Mouse (Mus musculus) MEL (cell line): ENCODE results near the gene Cirbp. TPM values are rescaled to one million over a fixed set of nuclear protein-coding genes. Genes with fewer than 3 reads are reported as not detected.

Experiments
- DNase-seq: peaks from one replicate; pipeline ENCODE4 v3.0.0; 2011; ENCODE audit warnings: low read depth, low spot score
- H3K27ac ChIP-seq: 2 replicates; pipeline ENCODE4 v1.5.1; 2012; ENCODE audit warnings: low read depth, mild to moderate bottlenecking, control low read depth, low read length, moderate library complexity; ENCODE audit not compliant: control insufficient read depth
- H3K27me3 ChIP-seq, 2 experiments: fragments of 150-350 bp in 1 of 2; sonication (generic) in 1 of 2; 2 replicates each; pipeline ENCODE4 v1.6.1; 2012; ENCODE audit warnings: low read length in 2 of 2, mild to moderate bottlenecking in 2 of 2, improper control_type of control experiment in 1 of 2, moderate library complexity in 1 of 2; ENCODE audit not compliant: insufficient read depth in 2 of 2, control insufficient read depth in 1 of 2
- H3K36me3 ChIP-seq, 2 experiments: 2 replicates each; pipeline ENCODE4 v1.6.1; 2012 to 2014; ENCODE audit warnings: low read length in 2 of 2, improper control_type of control experiment in 1 of 2, inconsistent platforms in 1 of 2, mild to moderate bottlenecking in 1 of 2; ENCODE audit not compliant: insufficient read depth in 2 of 2, control insufficient read depth in 1 of 2
- H3K4me1 ChIP-seq, 2 experiments: fragments of 150-350 bp in 1 of 2; sonication (generic) in 1 of 2; 2 replicates each; pipeline ENCODE4 v1.6.1; 2012; ENCODE audit warnings: low read length in 2 of 2, improper control_type of control experiment in 1 of 2, mild to moderate bottlenecking in 1 of 2; ENCODE audit not compliant: insufficient read depth in 2 of 2, control insufficient read depth in 1 of 2
- H3K4me3 ChIP-seq, 2 experiments: fragments of 150-350 bp in 1 of 2; sonication (generic) in 1 of 2; 2 replicates each; pipeline ENCODE4 v1.5.1; 2012; ENCODE audit warnings: low read depth in 2 of 2, low read length in 2 of 2, mild to moderate bottlenecking in 2 of 2, moderate library complexity in 2 of 2, control low read depth in 1 of 2, improper control_type of control experiment in 1 of 2; ENCODE audit not compliant: control insufficient read depth in 1 of 2, insufficient read depth in 1 of 2
- H3K79me2 ChIP-seq: 2 replicates; pipeline ENCODE4 v1.6.1; 2012; ENCODE audit warnings: mild to moderate bottlenecking, low read length, moderate library complexity; ENCODE audit not compliant: control insufficient read depth, poor library complexity, insufficient read depth
- H3K9ac ChIP-seq: 2 replicates; pipeline ENCODE4 v1.6.1; 2012; ENCODE audit warnings: low read depth, mild to moderate bottlenecking, control low read depth, low read length, moderate library complexity; ENCODE audit not compliant: control insufficient read depth, poor library complexity, severe bottlenecking
- H3K9me3 ChIP-seq: fragments of 150-350 bp; sonication (generic); replicated peaks from 2 replicates; pipeline ENCODE4 v1.6.1; 2012; ENCODE audit warnings: mild to moderate bottlenecking, low read length, improper control_type of control experiment, moderate library complexity; ENCODE audit not compliant: insufficient read depth
- BHLHE40 ChIP-seq: IDR thresholded peaks from 2 replicates; pipeline ENCODE4 v1.6.1; 2012; ENCODE audit warnings: low read depth, mild to moderate bottlenecking, inconsistent platforms, low read length, improper control_type of control experiment, borderline replicate concordance
- E2F4 ChIP-seq: IDR thresholded peaks from 2 replicates; pipeline ENCODE4 v1.6.1; 2011; ENCODE audit warnings: low read depth, low read length, improper control_type of control experiment, borderline replicate concordance
- ETS1 ChIP-seq: IDR thresholded peaks from 2 replicates; pipeline ENCODE4 v1.6.1; 2012; ENCODE audit warnings: low read depth, mild to moderate bottlenecking, inconsistent platforms, low read length, improper control_type of control experiment, moderate library complexity
- GABPA ChIP-seq: IDR thresholded peaks from 2 replicates; pipeline ENCODE4 v1.6.1; 2012; ENCODE audit warnings: low read depth, mild to moderate bottlenecking, inconsistent platforms, low read length, improper control_type of control experiment, moderate library complexity
- HCFC1 ChIP-seq: IDR thresholded peaks from 2 replicates; pipeline ENCODE4 v1.6.1; 2012; ENCODE audit warnings: low read depth, mild to moderate bottlenecking, inconsistent platforms, low read length, improper control_type of control experiment, moderate library complexity
- KAT2A ChIP-seq: conservative IDR thresholded peaks from 2 replicates; pipeline ENCODE4 v1.6.1; 2012; ENCODE audit warnings: low read depth, low read length, improper control_type of control experiment, inconsistent platforms
- MAFK ChIP-seq: IDR thresholded peaks from 2 replicates; pipeline ENCODE4 v1.6.1; 2011; ENCODE audit warnings: low read depth, mild to moderate bottlenecking, low read length, improper control_type of control experiment, borderline replicate concordance
- MAZ ChIP-seq: IDR thresholded peaks from 2 replicates; pipeline ENCODE4 v1.6.1; 2012; ENCODE audit warnings: low read depth, mild to moderate bottlenecking, inconsistent platforms, low read length, improper control_type of control experiment
- MXI1 ChIP-seq: IDR thresholded peaks from 2 replicates; pipeline ENCODE4 v1.6.1; 2011; ENCODE audit warnings: mild to moderate bottlenecking, low read depth, low read length, improper control_type of control experiment
- MYB ChIP-seq: IDR thresholded peaks from 2 replicates; pipeline ENCODE4 v1.6.1; 2011; ENCODE audit warnings: mild to moderate bottlenecking, low read depth, low read length, improper control_type of control experiment
- MYC ChIP-seq: IDR thresholded peaks from 2 replicates; pipeline ENCODE4 v1.6.1; 2011; ENCODE audit warnings: low read depth, mild to moderate bottlenecking, low read length, improper control_type of control experiment, moderate library complexity
- NRF1 ChIP-seq: IDR thresholded peaks from 2 replicates; pipeline ENCODE4 v1.6.1; 2014; ENCODE audit warnings: low read depth, mild to moderate bottlenecking, inconsistent platforms, low read length, improper control_type of control experiment, moderate library complexity; ENCODE audit not compliant: poor library complexity, insufficient read depth, severe bottlenecking
- POLR2A ChIP-seq, 2 experiments: IDR thresholded peaks; 2 replicates each; pipeline ENCODE4 v1.6.1; 2011 to 2012; ENCODE audit warnings: low read length in 2 of 2, mild to moderate bottlenecking in 2 of 2, control low read depth in 1 of 2, improper control_type of control experiment in 1 of 2, low read depth in 1 of 2, moderate library complexity in 1 of 2; ENCODE audit not compliant: control insufficient read depth in 1 of 2, insufficient read depth in 1 of 2, poor library complexity in 1 of 2
- RAD21 ChIP-seq: IDR thresholded peaks from 2 replicates; pipeline ENCODE4 v1.6.1; 2011; ENCODE audit warnings: mild to moderate bottlenecking, low read depth, low read length, improper control_type of control experiment
- RCOR1 ChIP-seq: IDR thresholded peaks from 2 replicates; pipeline ENCODE4 v1.6.1; 2012; ENCODE audit warnings: low read depth, mild to moderate bottlenecking, inconsistent platforms, low read length, improper control_type of control experiment
- SIN3A ChIP-seq: IDR thresholded peaks from 2 replicates; pipeline ENCODE4 v1.6.1; 2012; ENCODE audit warnings: low read length, improper control_type of control experiment, inconsistent platforms
- SMC3 ChIP-seq: IDR thresholded peaks from 2 replicates; pipeline ENCODE4 v1.6.1; 2011; ENCODE audit warnings: low read depth, low read length, improper control_type of control experiment
- TAL1 ChIP-seq: IDR thresholded peaks from 2 replicates; pipeline ENCODE4 v1.6.1; 2012; ENCODE audit warnings: mild to moderate bottlenecking, inconsistent platforms, low read length, moderate library complexity, mixed read lengths
- TBP ChIP-seq: IDR thresholded peaks from 2 replicates; pipeline ENCODE4 v1.8.0; 2011; ENCODE audit warnings: low read depth, low read length, improper control_type of control experiment
- TCF12 ChIP-seq: IDR thresholded peaks from 2 replicates; pipeline ENCODE4 v1.6.1; 2014; ENCODE audit warnings: low read depth, mild to moderate bottlenecking, inconsistent platforms, low read length, improper control_type of control experiment, moderate library complexity
- UBTF ChIP-seq: IDR thresholded peaks from 2 replicates; pipeline ENCODE4 v1.6.1; 2012; ENCODE audit warnings: low read depth, mild to moderate bottlenecking, inconsistent platforms, low read length, improper control_type of control experiment, moderate library complexity, borderline replicate concordance; ENCODE audit not compliant: insufficient read depth
- USF1 ChIP-seq: IDR thresholded peaks from 2 replicates; pipeline ENCODE4 v1.6.1; 2014; ENCODE audit warnings: low read depth, mild to moderate bottlenecking, inconsistent platforms, low read length, improper control_type of control experiment, moderate library complexity
- ZC3H11A ChIP-seq: IDR thresholded peaks from 2 replicates; pipeline ENCODE4 v1.6.1; 2012; ENCODE audit warnings: low read depth, mild to moderate bottlenecking, inconsistent platforms, low read length, improper control_type of control experiment
- ZMIZ1 ChIP-seq: IDR thresholded peaks from 2 replicates; pipeline ENCODE4 v1.6.1; 2012; ENCODE audit warnings: low read depth, mild to moderate bottlenecking, inconsistent platforms, low read length, improper control_type of control experiment, moderate library complexity
- polyA plus RNA-seq, 2 experiments: library from polyadenylated mRNA; stranded (reverse) in 1 of 2; unstranded in 1 of 2; fragments of >175 nt in 1 of 2; fragments of >200 nt in 1 of 2; gene quantifications; 2 replicates each; pipeline versions ENCODE4 v1.2.1 to v1.2.4; 2012; ENCODE audit warnings: low replicate concordance in 2 of 2, low read depth in 1 of 2; ENCODE audit not compliant: insufficient read length in 2 of 2, insufficient read depth in 1 of 2, missing spikeins in 1 of 2
- total RNA-seq: library from RNA; depleted of rRNA; stranded (reverse); fragments of 300-350 nt; gene quantifications from 2 replicates; pipeline ENCODE4 v1.2.3, GENCODE M21; 2012

The Cirbp gene
- total and polyA plus RNA-seq, 3 experiments = 21.2 to 56.6 TPM; not detected in 1

DNA sequence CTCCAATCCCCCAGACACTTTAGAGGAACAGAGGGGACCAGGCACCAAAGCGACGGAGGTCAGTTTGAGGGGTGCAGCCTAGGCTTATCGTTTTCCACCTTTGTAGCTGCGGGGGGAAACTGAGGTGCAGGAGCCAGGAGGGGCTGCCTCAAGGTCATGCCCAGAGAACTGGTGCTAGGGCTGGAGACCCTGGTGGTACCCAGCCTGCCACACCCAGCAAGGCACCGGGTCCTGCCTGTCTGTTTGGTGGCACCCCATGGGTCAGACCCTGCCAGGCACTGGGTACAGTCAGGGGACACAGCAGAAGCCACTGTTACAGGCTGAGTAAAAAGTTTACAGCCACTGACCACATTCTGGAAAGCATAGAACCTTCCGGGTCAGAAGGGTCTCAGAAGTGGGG is 14.5 kb downstream of the Cirbp start:
- no peak overlapping the region for H3K9ac ChIP-seq

DNA sequence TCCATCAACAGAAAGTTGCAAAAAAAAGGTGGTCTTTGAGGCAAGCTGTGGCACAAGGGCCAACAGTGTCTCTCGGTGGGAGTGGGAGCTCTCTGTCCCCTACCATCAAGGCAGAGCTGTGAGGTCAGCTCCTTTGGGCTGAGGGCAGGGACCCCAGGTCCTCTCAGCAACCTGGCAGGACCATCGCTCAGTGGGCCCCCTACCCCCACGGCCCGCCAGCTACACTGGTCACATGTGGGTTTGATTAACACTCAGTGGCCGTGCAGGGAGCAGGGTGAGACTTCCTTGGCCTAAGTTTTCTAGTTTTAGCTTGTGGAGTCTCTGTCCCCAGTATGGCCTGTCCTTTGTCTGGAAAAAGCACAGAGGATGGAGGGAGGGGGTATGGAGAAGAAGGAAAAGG is 15.0 kb downstream of the Cirbp start:
- DNase-seq = no peak
- Histone ChIP-seq H3K4me1 (no peaks in the 10 kb centered on the region), H3K9ac (no peak overlapping the region), H3K9me3 (no peaks in the 10 kb centered on the region), H3K27ac (no peak overlapping the region), H3K79me2 (no peaks in the 10 kb centered on the region), H3K36me3 (no peaks in the 10 kb centered on the region), H3K27me3 (peaks cover 9 to 12% of the 10 kb centered on the region in 2 experiments), H3K4me3 (no peak overlapping the region)
- no peak for TF ChIP-seq POLR2A (IDR thresholded peaks at IDR 0.05; ENCODE audit: control insufficient read depth in 1 of 2, insufficient read depth in 1 of 2, low read depth in 1 of 2, low read length in 2 of 2, poor library complexity in 1 of 2)
- TF ChIP-seq HCFC1 = no peak
- no peak for TF ChIP-seq TAL1
- TF ChIP-seq ZMIZ1 = no peak
- no peak for TF ChIP-seq USF1
- TF ChIP-seq GABPA = no peak
- TF ChIP-seq E2F4 = no peak
- no peak for TF ChIP-seq MAFK
- no peak for TF ChIP-seq KAT2A

More for the DNA sequence above, 14.5 kb downstream of the Cirbp start:
- TF ChIP-seq USF1 (no peak), MXI1 (no peak), RCOR1 (no peak), BHLHE40 (no peak), SIN3A (no peak)
- no peak for DNase-seq
- no peaks in the 10 kb centered on the region for H3K79me2 ChIP-seq
- H3K4me3 ChIP-seq = no peak overlapping the region
- no peaks in the 10 kb centered on the region for H3K9me3 ChIP-seq
- H3K27ac ChIP-seq = no peak overlapping the region
- no peaks in the 10 kb centered on the region for H3K4me1 ChIP-seq
- H3K27me3 ChIP-seq = peaks cover 9 to 12% of the 10 kb centered on the region in 2 experiments
- no peaks in the 10 kb centered on the region for H3K36me3 ChIP-seq

DNA sequence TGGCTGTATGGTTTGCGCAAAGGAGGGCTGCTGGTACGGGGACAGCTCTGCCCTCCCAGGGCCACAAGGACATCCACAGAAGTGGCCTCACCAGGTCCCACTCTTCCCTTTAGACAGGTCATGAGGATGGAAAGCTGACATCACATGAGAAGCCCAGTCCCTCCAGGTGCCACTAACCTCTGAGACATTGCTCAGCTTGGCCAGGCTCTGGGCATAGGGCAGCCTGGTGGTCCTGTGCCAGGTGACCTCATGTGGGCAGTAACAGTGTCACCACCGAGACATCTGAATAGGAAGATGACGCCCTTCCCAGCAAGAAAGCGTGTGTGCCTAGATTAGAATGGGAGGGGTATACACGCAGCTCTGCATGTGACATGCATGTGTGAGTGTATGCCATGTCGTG is 16.8 kb downstream of the Cirbp start:
- no peak for TF ChIP-seq POLR2A (IDR thresholded peaks at IDR 0.05; ENCODE audit: control insufficient read depth in 1 of 2, insufficient read depth in 1 of 2, low read depth in 1 of 2, low read length in 2 of 2, poor library complexity in 1 of 2)
- no peak for TF ChIP-seq MXI1
- no peak for TF ChIP-seq MAZ
- TF ChIP-seq MYB = no peak
- TF ChIP-seq MYC = no peak
- no peak for TF ChIP-seq KAT2A
- TF ChIP-seq UBTF = no peak
- TF ChIP-seq TCF12 = no peak
- TF ChIP-seq TBP = no peak
- TF ChIP-seq MAFK = no peak
- no peak for TF ChIP-seq ZC3H11A
- TF ChIP-seq SMC3 = no peak
- TF ChIP-seq NRF1 = no peak
- no peak for TF ChIP-seq RAD21
- no peak for TF ChIP-seq E2F4
- TF ChIP-seq ZMIZ1 = no peak
- no peak for TF ChIP-seq ETS1
- TF ChIP-seq, all 39 proteins: peak for 0
- Histone ChIP-seq H3K36me3 (no peaks in the 10 kb centered on the region), H3K4me3 (no peak overlapping the region), H3K9me3 (no peaks in the 10 kb centered on the region), H3K27ac (no peak overlapping the region), H3K4me1 (no peaks in the 10 kb centered on the region), H3K9ac (no peak overlapping the region), H3K79me2 (no peaks in the 10 kb centered on the region), H3K27me3 (peaks cover 9 to 12% of the 10 kb centered on the region in 2 experiments)
- no peak for DNase-seq
